Mouse (Mus musculus): ENCODE measurements around the gene Ntng1. TPM values are rescaled to one million over a fixed set of nuclear protein-coding genes. Genes with fewer than 3 reads are reported as not detected.

Ntng1 gene
- polyA plus RNA-seq, 1 experiment from 2014 or later: 3.3 TPM

GRCm38 (mm10) chr3:110048152-110048551 lies 95.7 kb downstream of the Ntng1 start:
- Histone ChIP-seq H3K4me3 (replicated peaks) (no peak overlapping the region), H3K27ac (replicated peaks) (no peak overlapping the region), H3K9me3 (replicated peaks) (no peaks in the 10 kb centered on the region), H3K4me1 (no peaks in the 10 kb centered on the region), H3K4me2 (replicated peaks) (no peak overlapping the region), H3K36me3 (no peaks in the 10 kb centered on the region), H3K27me3 (no peaks in the 10 kb centered on the region), H3K9ac (no peak overlapping the region)
- 32% methylated on average over 6 of the region's 6 CpGs for WGBS
- ATAC-seq (ENCODE audit: insufficient number of reproducible peaks, low FRiP score, low TSS enrichment, low read depth): no peak

DNA sequence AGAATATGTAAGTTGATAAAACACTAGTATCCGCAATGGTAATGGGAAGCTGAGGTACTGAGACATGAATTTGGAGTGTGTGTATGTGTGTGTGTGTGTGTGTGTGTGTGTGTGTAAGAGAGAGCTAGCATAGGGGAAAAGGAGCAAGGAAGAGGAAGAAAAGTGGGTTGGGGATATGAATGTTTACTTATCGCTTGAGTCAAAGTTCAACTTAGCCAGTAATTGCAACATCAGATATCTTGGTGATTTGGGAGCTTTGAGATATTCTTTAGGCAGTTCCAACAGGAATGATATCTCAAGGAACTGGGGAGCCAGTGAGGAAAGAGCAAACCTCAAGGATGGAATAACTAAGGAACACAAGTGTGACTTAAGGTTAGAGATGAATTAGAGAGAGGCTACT lies 97.1 kb downstream of the Ntng1 start:
- no peaks in the 10 kb centered on the region for H3K4me1 ChIP-seq
- H3K9me3 ChIP-seq (replicated peaks): no peaks in the 10 kb centered on the region
- 88% methylated on average over 2 of the region's 2 CpGs for WGBS
- H3K4me2 ChIP-seq (replicated peaks): no peak overlapping the region
- H3K36me3 ChIP-seq: no peaks in the 10 kb centered on the region
- no peak overlapping the region for H3K27ac ChIP-seq (replicated peaks)
- ATAC-seq (ENCODE audit: insufficient number of reproducible peaks, low FRiP score, low TSS enrichment, low read depth): no peak
- no peak overlapping the region for H3K9ac ChIP-seq
- no peak overlapping the region for H3K4me3 ChIP-seq (replicated peaks)
- H3K27me3 ChIP-seq: no peaks in the 10 kb centered on the region

GRCm38 (mm10) chr3:110044209-110044608 lies 99.6 kb downstream of the Ntng1 start:
- no peaks in the 10 kb centered on the region for H3K9me3 ChIP-seq (replicated peaks)
- no peak overlapping the region for H3K27ac ChIP-seq (replicated peaks)
- H3K36me3 ChIP-seq: no peaks in the 10 kb centered on the region
- H3K4me2 ChIP-seq (replicated peaks): no peak overlapping the region
- H3K27me3 ChIP-seq: no peaks in the 10 kb centered on the region
- 85% methylated on average over 2 of the region's 2 CpGs for WGBS
- no peak overlapping the region for H3K9ac ChIP-seq
- H3K4me1 ChIP-seq: no peaks in the 10 kb centered on the region
- ATAC-seq (ENCODE audit: insufficient number of reproducible peaks, low FRiP score, low TSS enrichment, low read depth): no peak
- no peak overlapping the region for H3K4me3 ChIP-seq (replicated peaks)

DNA sequence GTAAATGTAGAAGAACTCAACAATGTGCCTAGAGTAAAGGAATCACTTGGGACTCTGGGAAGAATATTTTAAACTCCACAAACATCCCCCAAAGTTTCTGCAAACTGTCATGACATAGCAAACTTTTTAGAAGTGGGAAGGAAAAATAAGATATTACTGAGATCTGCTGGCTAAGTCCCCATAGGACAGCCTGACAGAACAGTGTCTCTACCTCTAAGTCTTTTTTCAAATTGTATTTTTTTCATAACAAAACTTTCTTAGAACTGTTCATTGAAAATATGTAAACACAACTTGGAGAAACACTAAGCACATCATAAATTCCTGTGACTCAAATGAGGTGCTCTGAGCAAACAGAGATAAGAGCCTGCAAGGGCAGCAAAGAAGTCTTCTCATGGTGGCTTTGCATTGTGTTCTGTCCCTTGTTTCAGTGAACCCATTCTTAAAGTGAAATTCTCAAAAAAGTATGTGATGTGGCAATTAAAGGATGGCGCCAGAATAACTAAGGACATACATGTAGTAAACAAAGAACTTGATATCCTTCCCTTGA lies 100.1 kb downstream of the Ntng1 start:
- Histone ChIP-seq H3K4me3 (replicated peaks) (no peak overlapping the region), H3K27me3 (no peaks in the 10 kb centered on the region), H3K4me1 (no peaks in the 10 kb centered on the region), H3K36me3 (no peaks in the 10 kb centered on the region), H3K4me2 (replicated peaks) (no peak overlapping the region), H3K9me3 (replicated peaks) (no peaks in the 10 kb centered on the region), H3K9ac (no peak overlapping the region), H3K27ac (replicated peaks) (no peak overlapping the region)
- WGBS: 88% methylated on average over 1 of the region's 1 CpGs
- ATAC-seq (ENCODE audit: insufficient number of reproducible peaks, low FRiP score, low TSS enrichment, low read depth): no peak

- H3K4me1 ChIP-seq: no peaks in the 10 kb centered on the region
- no peak overlapping the region for H3K9ac ChIP-seq
- 38% methylated on average over 18 of the region's 18 CpGs for WGBS
- H3K27me3 ChIP-seq: no peaks in the 10 kb centered on the region
- H3K4me2 ChIP-seq (replicated peaks): no peak overlapping the region
- H3K36me3 ChIP-seq: no peaks in the 10 kb centered on the region
- no peaks in the 10 kb centered on the region for H3K9me3 ChIP-seq (replicated peaks)
- H3K4me3 ChIP-seq (replicated peaks): no peak overlapping the region
- H3K27ac ChIP-seq (replicated peaks): no peak overlapping the region
- ATAC-seq (ENCODE audit: insufficient number of reproducible peaks, low FRiP score, low TSS enrichment, low read depth): no peak
These were observed 120.8 kb downstream of the Ntng1 start for GRCm38 (mm10) chr3:110022783-110023599.

DNA sequence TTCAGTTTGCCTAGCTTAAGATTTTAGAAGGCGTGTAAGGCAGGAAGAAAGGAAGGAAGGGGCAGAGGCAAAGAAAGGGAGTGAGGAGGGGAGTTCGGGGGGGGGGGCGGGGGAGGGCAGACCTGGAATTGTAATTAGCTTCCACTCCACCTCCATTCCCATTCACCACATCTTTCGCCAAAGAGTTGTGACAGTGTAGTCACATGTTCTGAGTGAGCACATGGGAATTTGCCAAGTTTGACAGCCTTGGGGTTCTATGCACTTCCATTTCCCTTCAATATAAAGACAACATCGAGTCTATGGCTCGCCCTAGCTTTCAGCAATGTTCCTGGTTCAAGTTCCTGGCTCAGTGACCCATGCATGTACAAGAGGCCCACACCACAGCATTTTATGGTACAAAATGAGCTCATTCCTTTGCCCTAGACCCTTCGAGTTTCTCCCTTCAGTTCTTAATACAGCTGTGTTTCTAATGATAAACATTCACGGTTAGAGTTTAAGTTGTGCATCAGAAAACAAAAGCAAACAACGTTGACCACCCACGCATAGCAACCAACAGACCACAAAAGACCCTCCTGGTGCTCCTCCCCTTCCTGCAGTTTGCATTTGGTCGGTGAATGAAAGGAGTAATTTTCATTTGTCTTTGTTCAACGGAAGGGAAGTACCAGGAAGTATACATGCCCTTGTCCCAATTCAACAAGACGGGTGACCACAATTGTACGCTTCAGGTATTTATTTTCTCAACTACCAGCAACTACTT lies 132.8 kb downstream of the Ntng1 start:
- ATAC-seq (ENCODE audit: insufficient number of reproducible peaks, low FRiP score, low TSS enrichment, low read depth): no peak
- no peak overlapping the region for H3K4me2 ChIP-seq (replicated peaks)
- 74% methylated on average over 14 of the region's 14 CpGs for WGBS

DNA sequence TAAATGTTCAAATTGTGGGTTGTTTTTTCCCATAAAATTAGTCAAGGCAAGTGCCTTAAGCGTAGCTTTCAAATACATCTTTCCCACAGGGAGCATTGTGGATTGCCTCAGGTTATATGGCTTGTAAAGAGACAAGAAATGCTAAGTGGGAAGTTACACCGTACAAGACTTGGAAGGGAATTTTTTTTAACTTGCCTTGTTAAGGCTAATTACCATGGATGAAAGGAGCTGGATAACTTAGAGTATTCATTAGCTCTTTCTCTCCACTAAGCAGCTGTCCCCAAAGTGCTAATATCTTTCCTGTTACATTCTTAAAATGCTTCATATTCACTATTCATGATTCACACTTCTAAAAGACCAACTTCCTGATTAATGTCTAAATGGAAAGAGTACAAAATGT lies 133.4 kb downstream of the Ntng1 start:
- 31% methylated on average over 2 of the region's 2 CpGs for WGBS
- Histone ChIP-seq H3K9me3 (replicated peaks) (no peaks in the 10 kb centered on the region), H3K4me2 (replicated peaks) (no peak overlapping the region), H3K4me1 (no peaks in the 10 kb centered on the region), H3K4me3 (replicated peaks) (no peak overlapping the region), H3K9ac (no peak overlapping the region), H3K27ac (replicated peaks) (no peak overlapping the region), H3K27me3 (no peaks in the 10 kb centered on the region), H3K36me3 (no peaks in the 10 kb centered on the region)
- no peak for ATAC-seq (ENCODE audit: insufficient number of reproducible peaks, low FRiP score, low TSS enrichment, low read depth)

More for the DNA sequence above, 132.8 kb downstream of the Ntng1 start:
- no peak overlapping the region for H3K9ac ChIP-seq
- H3K4me3 ChIP-seq (replicated peaks): no peak overlapping the region
- no peaks in the 10 kb centered on the region for H3K27me3 ChIP-seq
- no peak overlapping the region for H3K27ac ChIP-seq (replicated peaks)
- H3K4me1 ChIP-seq: no peaks in the 10 kb centered on the region
- H3K9me3 ChIP-seq (replicated peaks): no peaks in the 10 kb centered on the region
- no peaks in the 10 kb centered on the region for H3K36me3 ChIP-seq

DNA sequence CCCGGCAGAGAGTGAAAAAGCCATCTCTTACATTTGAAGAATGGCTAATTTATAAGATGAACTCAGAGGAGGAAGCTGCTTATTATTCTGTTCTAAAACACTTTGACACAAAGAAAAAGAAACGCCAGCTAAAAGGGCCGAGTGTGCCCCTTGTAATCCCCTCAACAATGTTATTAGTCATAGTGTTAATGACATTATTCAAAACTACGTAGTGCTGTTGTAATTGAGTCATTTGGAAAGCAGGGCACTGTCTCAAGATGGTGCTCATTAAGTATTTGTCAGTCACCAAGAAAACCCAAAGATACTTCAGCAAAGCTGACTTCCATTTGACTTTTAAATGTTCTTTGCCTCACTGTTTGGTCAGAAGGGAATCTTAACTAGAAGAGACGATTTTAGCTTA lies 143.5 kb downstream of the Ntng1 start:
- no peaks in the 10 kb centered on the region for H3K27me3 ChIP-seq
- no peak for ATAC-seq (ENCODE audit: insufficient number of reproducible peaks, low FRiP score, low TSS enrichment, low read depth)
- no peaks in the 10 kb centered on the region for H3K4me1 ChIP-seq
- no peak overlapping the region for H3K4me2 ChIP-seq (replicated peaks)
- no peak overlapping the region for H3K9ac ChIP-seq
- no peaks in the 10 kb centered on the region for H3K9me3 ChIP-seq (replicated peaks)
- H3K4me3 ChIP-seq (replicated peaks): no peak overlapping the region
- no peaks in the 10 kb centered on the region for H3K36me3 ChIP-seq
- no peak overlapping the region for H3K27ac ChIP-seq (replicated peaks)
- 45% methylated on average over 5 of the region's 5 CpGs for WGBS

DNA sequence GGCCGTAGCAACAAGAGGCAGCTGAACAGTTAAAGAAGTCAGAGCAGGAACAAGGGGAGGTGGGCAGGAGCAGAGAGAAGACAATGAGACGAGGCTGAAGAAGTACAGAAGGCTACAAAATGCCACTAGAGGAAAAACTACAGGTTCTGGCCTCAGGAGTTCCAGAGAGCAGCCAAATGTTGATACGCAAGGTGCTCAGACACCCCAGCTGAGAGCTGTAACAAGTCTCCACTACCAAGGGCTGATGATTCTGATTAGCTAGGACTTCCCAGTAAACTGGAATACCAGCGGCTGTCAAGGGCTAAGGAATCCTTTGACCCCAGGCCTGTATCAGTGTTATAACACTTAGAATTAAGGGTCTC lies 148.2 kb downstream of the Ntng1 start:
- Histone ChIP-seq H3K9ac (no peak overlapping the region), H3K4me3 (replicated peaks) (no peak overlapping the region), H3K9me3 (replicated peaks) (no peaks in the 10 kb centered on the region), H3K27me3 (no peaks in the 10 kb centered on the region), H3K4me2 (replicated peaks) (no peak overlapping the region), H3K36me3 (no peaks in the 10 kb centered on the region), H3K4me1 (no peaks in the 10 kb centered on the region; the same call in 1 of the 2 replicates), H3K27ac (replicated peaks) (no peak overlapping the region)
- ATAC-seq (ENCODE audit: insufficient number of reproducible peaks, low FRiP score, low TSS enrichment, low read depth): no peak
- WGBS: 81% methylated on average over 4 of the region's 4 CpGs

- no peaks in the 10 kb centered on the region; the same call in 1 of the 2 replicates for H3K4me1 ChIP-seq
- H3K9me3 ChIP-seq (replicated peaks): no peaks in the 10 kb centered on the region
- no peaks in the 10 kb centered on the region for H3K36me3 ChIP-seq
- no peak overlapping the region for H3K4me2 ChIP-seq (replicated peaks)
- no peak overlapping the region for H3K4me3 ChIP-seq (replicated peaks)
- ATAC-seq (ENCODE audit: insufficient number of reproducible peaks, low FRiP score, low TSS enrichment, low read depth): no peak
- H3K9ac ChIP-seq: no peak overlapping the region
- H3K27me3 ChIP-seq: no peaks in the 10 kb centered on the region
- H3K27ac ChIP-seq (replicated peaks): no peak overlapping the region
- WGBS: 40% methylated on average over 6 of the region's 6 CpGs
These were observed 148.7 kb downstream of the Ntng1 start for GRCm38 (mm10) chr3:109994978-109995662.

DNA sequence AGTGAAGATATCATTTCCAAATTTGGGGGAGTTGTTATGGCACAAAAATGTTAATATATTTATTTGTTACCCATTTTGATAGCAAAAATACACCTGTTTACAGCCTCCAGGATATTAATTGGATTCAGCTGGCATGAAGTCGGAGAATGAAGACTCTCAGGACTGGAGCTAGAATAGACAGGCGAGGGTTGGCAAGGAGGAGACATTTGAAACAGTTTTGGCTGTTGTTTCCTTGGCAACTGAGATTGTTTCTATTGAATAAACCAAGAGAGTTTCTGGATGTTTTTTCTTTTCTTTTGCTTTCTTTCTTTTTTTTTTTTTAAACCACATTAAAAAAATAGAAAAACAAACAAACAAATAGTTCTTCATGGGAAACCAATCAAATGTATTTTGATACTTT lies 159.7 kb downstream of the Ntng1 start:
- no peaks in the 10 kb centered on the region for H3K27me3 ChIP-seq

More for the DNA sequence above, 159.7 kb downstream of the Ntng1 start:
- 31% methylated on average over 2 of the region's 2 CpGs for WGBS
- no peak overlapping the region for H3K27ac ChIP-seq (replicated peaks)
- H3K9ac ChIP-seq: no peak overlapping the region
- no peak overlapping the region for H3K4me2 ChIP-seq (replicated peaks)
- no peak for ATAC-seq (ENCODE audit: insufficient number of reproducible peaks, low FRiP score, low TSS enrichment, low read depth)
- no peaks in the 10 kb centered on the region for H3K4me1 ChIP-seq
- H3K4me3 ChIP-seq (replicated peaks): no peak overlapping the region
- H3K9me3 ChIP-seq (replicated peaks): no peaks in the 10 kb centered on the region
- no peaks in the 10 kb centered on the region for H3K36me3 ChIP-seq
